Mouse (Mus musculus) MEL (cell line): ENCODE results near the gene Lap3. TPM values are rescaled to one million over a fixed set of nuclear protein-coding genes. Genes with fewer than 3 reads are reported as not detected.

Source experiments
- DNase-seq: peaks from one replicate; pipeline ENCODE4 v3.0.0; 2011; ENCODE audit warnings: low read depth, low spot score
- H3K27ac ChIP-seq: 2 replicates; pipeline ENCODE4 v1.5.1; 2012; ENCODE audit warnings: low read depth, mild to moderate bottlenecking, control low read depth, low read length, moderate library complexity; ENCODE audit not compliant: control insufficient read depth
- H3K27me3 ChIP-seq, 2 experiments: fragments of 150-350 bp in 1 of 2; sonication (generic) in 1 of 2; 2 replicates each; pipeline ENCODE4 v1.6.1; 2012; ENCODE audit warnings: low read length in 2 of 2, mild to moderate bottlenecking in 2 of 2, improper control_type of control experiment in 1 of 2, moderate library complexity in 1 of 2; ENCODE audit not compliant: insufficient read depth in 2 of 2, control insufficient read depth in 1 of 2
- H3K36me3 ChIP-seq, 2 experiments: 2 replicates each; pipeline ENCODE4 v1.6.1; 2012 to 2014; ENCODE audit warnings: low read length in 2 of 2, improper control_type of control experiment in 1 of 2, inconsistent platforms in 1 of 2, mild to moderate bottlenecking in 1 of 2; ENCODE audit not compliant: insufficient read depth in 2 of 2, control insufficient read depth in 1 of 2
- H3K4me1 ChIP-seq, 2 experiments: fragments of 150-350 bp in 1 of 2; sonication (generic) in 1 of 2; 2 replicates each; pipeline ENCODE4 v1.6.1; 2012; ENCODE audit warnings: low read length in 2 of 2, improper control_type of control experiment in 1 of 2, mild to moderate bottlenecking in 1 of 2; ENCODE audit not compliant: insufficient read depth in 2 of 2, control insufficient read depth in 1 of 2
- H3K4me3 ChIP-seq, 2 experiments: fragments of 150-350 bp in 1 of 2; sonication (generic) in 1 of 2; 2 replicates each; pipeline ENCODE4 v1.5.1; 2012; ENCODE audit warnings: low read depth in 2 of 2, low read length in 2 of 2, mild to moderate bottlenecking in 2 of 2, moderate library complexity in 2 of 2, control low read depth in 1 of 2, improper control_type of control experiment in 1 of 2; ENCODE audit not compliant: control insufficient read depth in 1 of 2, insufficient read depth in 1 of 2
- H3K79me2 ChIP-seq: 2 replicates; pipeline ENCODE4 v1.6.1; 2012; ENCODE audit warnings: mild to moderate bottlenecking, low read length, moderate library complexity; ENCODE audit not compliant: control insufficient read depth, poor library complexity, insufficient read depth
- H3K9ac ChIP-seq: 2 replicates; pipeline ENCODE4 v1.6.1; 2012; ENCODE audit warnings: low read depth, mild to moderate bottlenecking, control low read depth, low read length, moderate library complexity; ENCODE audit not compliant: control insufficient read depth, poor library complexity, severe bottlenecking
- H3K9me3 ChIP-seq: fragments of 150-350 bp; sonication (generic); replicated peaks from 2 replicates; pipeline ENCODE4 v1.6.1; 2012; ENCODE audit warnings: mild to moderate bottlenecking, low read length, improper control_type of control experiment, moderate library complexity; ENCODE audit not compliant: insufficient read depth
- BHLHE40 ChIP-seq: IDR thresholded peaks from 2 replicates; pipeline ENCODE4 v1.6.1; 2012; ENCODE audit warnings: low read depth, mild to moderate bottlenecking, inconsistent platforms, low read length, improper control_type of control experiment, borderline replicate concordance
- CTCF ChIP-seq, 3 experiments: IDR thresholded peaks in 2 of 3; conservative IDR thresholded peaks in 1 of 3; 2 replicates each; pipeline ENCODE4 v1.5.1; 2011 to 2012; ENCODE audit warnings: low read length in 3 of 3, low read depth in 2 of 3, mild to moderate bottlenecking in 2 of 3, improper control_type of control experiment in 1 of 3, inconsistent platforms in 1 of 3, mixed read lengths in 1 of 3, moderate library complexity in 1 of 3; ENCODE audit not compliant: control insufficient read depth in 1 of 3, insufficient read depth in 1 of 3, poor library complexity in 1 of 3, severe bottlenecking in 1 of 3
- ELF1 ChIP-seq: IDR thresholded peaks from 2 replicates; pipeline ENCODE4 v1.6.1; 2014; ENCODE audit warnings: low read depth, mild to moderate bottlenecking, inconsistent platforms, low read length, improper control_type of control experiment, moderate library complexity
- EP300 ChIP-seq, 2 experiments: IDR thresholded peaks; 2 replicates each; pipeline ENCODE4 v1.6.1; 2011; ENCODE audit warnings: improper control_type of control experiment in 2 of 2, low read length in 2 of 2, low read depth in 1 of 2, mild to moderate bottlenecking in 1 of 2
- ETS1 ChIP-seq: IDR thresholded peaks from 2 replicates; pipeline ENCODE4 v1.6.1; 2012; ENCODE audit warnings: low read depth, mild to moderate bottlenecking, inconsistent platforms, low read length, improper control_type of control experiment, moderate library complexity
- GABPA ChIP-seq: IDR thresholded peaks from 2 replicates; pipeline ENCODE4 v1.6.1; 2012; ENCODE audit warnings: low read depth, mild to moderate bottlenecking, inconsistent platforms, low read length, improper control_type of control experiment, moderate library complexity
- HCFC1 ChIP-seq: IDR thresholded peaks from 2 replicates; pipeline ENCODE4 v1.6.1; 2012; ENCODE audit warnings: low read depth, mild to moderate bottlenecking, inconsistent platforms, low read length, improper control_type of control experiment, moderate library complexity
- KAT2A ChIP-seq: conservative IDR thresholded peaks from 2 replicates; pipeline ENCODE4 v1.6.1; 2012; ENCODE audit warnings: low read depth, low read length, improper control_type of control experiment, inconsistent platforms
- MAFK ChIP-seq: IDR thresholded peaks from 2 replicates; pipeline ENCODE4 v1.6.1; 2011; ENCODE audit warnings: low read depth, mild to moderate bottlenecking, low read length, improper control_type of control experiment, borderline replicate concordance
- MAX ChIP-seq: IDR thresholded peaks from 2 replicates; pipeline ENCODE4 v1.6.1; 2011; ENCODE audit warnings: low read length, improper control_type of control experiment
- MAZ ChIP-seq: IDR thresholded peaks from 2 replicates; pipeline ENCODE4 v1.6.1; 2012; ENCODE audit warnings: low read depth, mild to moderate bottlenecking, inconsistent platforms, low read length, improper control_type of control experiment
- MXI1 ChIP-seq: IDR thresholded peaks from 2 replicates; pipeline ENCODE4 v1.6.1; 2011; ENCODE audit warnings: mild to moderate bottlenecking, low read depth, low read length, improper control_type of control experiment
- MYB ChIP-seq: IDR thresholded peaks from 2 replicates; pipeline ENCODE4 v1.6.1; 2011; ENCODE audit warnings: mild to moderate bottlenecking, low read depth, low read length, improper control_type of control experiment
- MYC ChIP-seq: IDR thresholded peaks from 2 replicates; pipeline ENCODE4 v1.6.1; 2011; ENCODE audit warnings: low read depth, mild to moderate bottlenecking, low read length, improper control_type of control experiment, moderate library complexity
- POLR2AphosphoS2 ChIP-seq: IDR thresholded peaks from 2 replicates; pipeline ENCODE4 v1.6.1; 2011; ENCODE audit warnings: low read length, improper control_type of control experiment
- POLR2AphosphoS5 ChIP-seq: IDR thresholded peaks from 2 replicates; pipeline ENCODE4 v1.6.1; 2012; ENCODE audit warnings: low read depth, borderline replicate concordance, mild to moderate bottlenecking, inconsistent platforms, low read length, moderate library complexity, mixed read lengths
- RAD21 ChIP-seq: IDR thresholded peaks from 2 replicates; pipeline ENCODE4 v1.6.1; 2011; ENCODE audit warnings: mild to moderate bottlenecking, low read depth, low read length, improper control_type of control experiment
- RCOR1 ChIP-seq: IDR thresholded peaks from 2 replicates; pipeline ENCODE4 v1.6.1; 2012; ENCODE audit warnings: low read depth, mild to moderate bottlenecking, inconsistent platforms, low read length, improper control_type of control experiment
- SIN3A ChIP-seq: IDR thresholded peaks from 2 replicates; pipeline ENCODE4 v1.6.1; 2012; ENCODE audit warnings: low read length, improper control_type of control experiment, inconsistent platforms
- SMC3 ChIP-seq: IDR thresholded peaks from 2 replicates; pipeline ENCODE4 v1.6.1; 2011; ENCODE audit warnings: low read depth, low read length, improper control_type of control experiment
- TAL1 ChIP-seq: IDR thresholded peaks from 2 replicates; pipeline ENCODE4 v1.6.1; 2012; ENCODE audit warnings: mild to moderate bottlenecking, inconsistent platforms, low read length, moderate library complexity, mixed read lengths
- TBP ChIP-seq: IDR thresholded peaks from 2 replicates; pipeline ENCODE4 v1.8.0; 2011; ENCODE audit warnings: low read depth, low read length, improper control_type of control experiment
- TCF12 ChIP-seq: IDR thresholded peaks from 2 replicates; pipeline ENCODE4 v1.6.1; 2014; ENCODE audit warnings: low read depth, mild to moderate bottlenecking, inconsistent platforms, low read length, improper control_type of control experiment, moderate library complexity
- USF1 ChIP-seq: IDR thresholded peaks from 2 replicates; pipeline ENCODE4 v1.6.1; 2014; ENCODE audit warnings: low read depth, mild to moderate bottlenecking, inconsistent platforms, low read length, improper control_type of control experiment, moderate library complexity
- ZC3H11A ChIP-seq: IDR thresholded peaks from 2 replicates; pipeline ENCODE4 v1.6.1; 2012; ENCODE audit warnings: low read depth, mild to moderate bottlenecking, inconsistent platforms, low read length, improper control_type of control experiment
- ZKSCAN1 ChIP-seq: IDR thresholded peaks from 2 replicates; pipeline ENCODE4 v1.6.1; 2012; ENCODE audit warnings: low read depth, mild to moderate bottlenecking, inconsistent platforms, low read length, improper control_type of control experiment, moderate library complexity
- ZNF384 ChIP-seq: IDR thresholded peaks from 2 replicates; pipeline ENCODE4 v1.6.1; 2012; ENCODE audit warnings: low read depth, mild to moderate bottlenecking, inconsistent platforms, low read length, improper control_type of control experiment
- polyA plus RNA-seq, 2 experiments: library from polyadenylated mRNA; stranded (reverse) in 1 of 2; unstranded in 1 of 2; fragments of >175 nt in 1 of 2; fragments of >200 nt in 1 of 2; gene quantifications; 2 replicates each; pipeline versions ENCODE4 v1.2.1 to v1.2.4; 2012; ENCODE audit warnings: low replicate concordance in 2 of 2, low read depth in 1 of 2; ENCODE audit not compliant: insufficient read length in 2 of 2, insufficient read depth in 1 of 2, missing spikeins in 1 of 2
- total RNA-seq: library from RNA; depleted of rRNA; stranded (reverse); fragments of 300-350 nt; gene quantifications from 2 replicates; pipeline ENCODE4 v1.2.3, GENCODE M21; 2012

Gene Lap3
- total and polyA plus RNA-seq, 3 experiments = 172 to 213 (median 205) TPM

GRCm38 (mm10) chr5:45473521-45473920 lies 19.7 kb upstream of the Lap3 start:
- Histone ChIP-seq H3K4me1 (no peaks in the 10 kb centered on the region), H3K79me2 (no peaks in the 10 kb centered on the region), H3K9ac (no peak overlapping the region), H3K27ac (no peak overlapping the region), H3K27me3 (peaks cover 3 to 9% of the 10 kb centered on the region in 2 experiments), H3K36me3 (no peaks in the 10 kb centered on the region), H3K4me3 (no peak overlapping the region), H3K9me3 (no peaks in the 10 kb centered on the region)
- TF ChIP-seq GABPA (no peak), MYB (no peak), ZKSCAN1 (no peak), MAX (no peak), SIN3A (no peak)
- DNase-seq = no peak

DNA sequence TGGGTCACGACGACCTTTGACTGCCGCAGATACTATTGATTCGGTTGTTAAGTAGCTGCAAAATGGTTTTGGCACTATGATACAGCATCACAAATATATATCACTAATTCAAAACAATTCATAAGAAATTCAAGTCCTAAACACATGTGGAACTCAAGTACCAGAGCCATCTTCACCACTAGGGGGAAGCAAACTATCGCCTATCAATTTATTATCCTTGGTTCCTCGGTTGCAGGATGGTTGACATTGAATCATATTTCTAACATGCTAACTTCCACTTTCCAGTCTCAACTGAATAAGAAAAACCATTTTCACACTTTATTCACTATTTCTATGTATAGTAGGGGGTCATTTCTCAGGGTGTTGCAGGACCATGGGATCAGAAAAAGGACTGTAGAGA lies 19.0 kb upstream of the Lap3 start:
- H3K9ac ChIP-seq = no peak overlapping the region
- H3K27me3 ChIP-seq = peaks cover 3 to 10% of the 10 kb centered on the region in 2 experiments
- no peak overlapping the region for H3K4me3 ChIP-seq
- DNase-seq = peak; percentile 89
- TF ChIP-seq MXI1 (no peak), RAD21 (peak; percentile 99), CTCF (IDR thresholded peaks at IDR 0.05 in 2 of 3, conservative IDR thresholded peaks at IDR 0.05 in 1 of 3; ENCODE audit: control insufficient read depth in 1 of 3, insufficient read depth in 1 of 3, low read depth in 2 of 3, low read length in 3 of 3, poor library complexity in 1 of 3, severe bottlenecking in 1 of 3) (peak; percentile 34 to 98 (median 90)), MYC (peak; percentile 74; the same call in 1 of the 2 replicates), ZC3H11A (peak; percentile 95), SMC3 (peak; percentile 92), SIN3A (peak; percentile 66), MAX (peak; percentile 45; the same call in 1 of the 2 replicates), USF1 (no peak), MAZ (0 out of 2 replicates have a peak, but pooled peaks have one; percentile 30)
- no peaks in the 10 kb centered on the region for H3K9me3 ChIP-seq
- H3K4me1 ChIP-seq = no peaks in the 10 kb centered on the region
- no peaks in the 10 kb centered on the region for H3K36me3 ChIP-seq
- no peaks in the 10 kb centered on the region for H3K79me2 ChIP-seq
- H3K27ac ChIP-seq = no peak overlapping the region

- H3K4me3 ChIP-seq = no peak overlapping the region
- peaks cover 3 to 11% of the 10 kb centered on the region in 2 experiments; a peak in 3 of 4 replicates for H3K27me3 ChIP-seq
- H3K4me1 ChIP-seq = no peaks in the 10 kb centered on the region
- no peak overlapping the region for H3K27ac ChIP-seq
- no peak overlapping the region for H3K9ac ChIP-seq
- no peak for DNase-seq
- H3K79me2 ChIP-seq = no peaks in the 10 kb centered on the region
- no peaks in the 10 kb centered on the region for H3K9me3 ChIP-seq
- H3K36me3 ChIP-seq = no peaks in the 10 kb centered on the region
- TF ChIP-seq USF1 = no peak
- TF ChIP-seq HCFC1 = no peak
- TF ChIP-seq RCOR1 = no peak
- TF ChIP-seq ZNF384 = no peak
- no peak for TF ChIP-seq POLR2AphosphoS2
- TF ChIP-seq ZC3H11A = no peak
- no peak for TF ChIP-seq MYC
- TF ChIP-seq GABPA = no peak
- no peak for TF ChIP-seq EP300 (IDR thresholded peaks at IDR 0.05; ENCODE audit: low read depth in 1 of 2, low read length in 2 of 2)
- no peak for TF ChIP-seq BHLHE40
- TF ChIP-seq ELF1 = no peak
- TF ChIP-seq MAFK = no peak
- no peak for TF ChIP-seq TAL1
- TF ChIP-seq ETS1 = no peak
- no peak for TF ChIP-seq TCF12
- no peak for TF ChIP-seq KAT2A
- TF ChIP-seq TBP = no peak
- no peak for TF ChIP-seq POLR2AphosphoS5
These were observed 18.4 kb upstream of the Lap3 start for GRCm38 (mm10) chr5:45474758-45475157.
